In the genomic region with DNA sequence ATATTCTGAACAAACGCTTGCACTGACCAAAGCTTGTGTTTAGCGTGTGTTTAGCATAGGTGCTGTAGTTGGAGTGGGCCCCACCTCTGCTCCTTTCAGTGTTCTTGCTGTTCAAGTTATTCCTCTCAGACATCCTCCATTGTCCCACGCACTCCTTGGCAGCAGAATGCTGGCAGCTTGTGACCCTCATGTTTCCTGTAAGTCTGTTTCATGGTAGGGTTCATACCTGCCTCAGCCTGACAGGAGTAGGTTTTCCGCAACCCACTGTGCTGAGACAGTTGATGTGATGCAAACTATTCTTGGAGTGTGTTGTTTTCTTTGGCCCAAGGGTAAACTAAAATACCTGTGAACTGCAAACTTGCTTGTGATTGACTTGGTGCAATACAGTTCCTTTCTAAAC, we compare ENCODE assay signal across 25 mouse cellular contexts.
"Had no signal": no experiment of that assay in that cellular context is flagged by ENCODE, and none has a peak within 500 bp of the region (broad histone marks: within the 10 kb centered on the region; RNA-seq: fewer than 3 reads in every experiment).

No protein-coding gene starts in this region.

- H3K9me3 ChIP-seq: heart, embryonic 10.5 days; heart, embryonic 12.5 days; hindbrain, embryonic 10.5 days; hindbrain, embryonic 12.5 days; intestine, embryonic 15.5 days; limb, embryonic 10.5 days; limb, embryonic 12.5 days; liver, embryonic 13.5 days; liver, embryonic 15.5 days had no signal

- H3K27me3 ChIP-seq: heart, embryonic 12.5 days; hindbrain, embryonic 12.5 days; intestine, embryonic 15.5 days; limb, embryonic 12.5 days; liver, embryonic 13.5 days; liver, embryonic 15.5 days had no signal

- DNase-seq: gastrocnemius, postnatal 14 days; gastrocnemius, postnatal 36 days; heart, adult 18-20 months; heart, postnatal 10 days; heart, postnatal 4 days; kidney, adult 18-20 months; kidney, adult 8-10 months; kidney, postnatal 10 days; kidney, postnatal 25 days; liver; liver, embryonic 13.5 days had no signal

- H3K4me1 ChIP-seq: intestine, embryonic 15.5 days had no signal

- H3K4me2 ChIP-seq: heart, embryonic 12.5 days; hindbrain, embryonic 12.5 days; hindbrain, embryonic 14.5 days; intestine, embryonic 15.5 days; limb, embryonic 12.5 days; liver, embryonic 11.5 days; liver, embryonic 13.5 days; liver, embryonic 15.5 days had no signal

- H3K9ac ChIP-seq: heart, embryonic 12.5 days; hindbrain, embryonic 12.5 days; hindbrain, embryonic 14.5 days; intestine, embryonic 15.5 days; limb, embryonic 12.5 days; liver, embryonic 13.5 days; liver, embryonic 15.5 days had no signal

- H3K27ac ChIP-seq: heart, embryonic 10.5 days; hindbrain, embryonic 10.5 days; hindbrain, embryonic 12.5 days; hindbrain, embryonic 14.5 days; intestine, embryonic 15.5 days; left cerebral cortex, adult 2 months; limb, embryonic 10.5 days; limb, embryonic 12.5 days; liver, embryonic 13.5 days; liver, embryonic 15.5 days had no signal

- ATAC-seq: hindbrain, embryonic 16.5 days; inflammation-experienced regulatory T-cells, adult 6 months; intestine, embryonic 15.5 days; intestine, postnatal 0 days had no signal

- H3K4me3 ChIP-seq: heart, embryonic 10.5 days; heart, embryonic 12.5 days; hindbrain, embryonic 10.5 days; hindbrain, embryonic 12.5 days; intestine, embryonic 15.5 days; left cerebral cortex, adult 2 months; limb, embryonic 10.5 days; limb, embryonic 12.5 days; liver, embryonic 13.5 days; liver, embryonic 15.5 days had no signal
